In genomic region chr8:83135086-83135485, GRCm38 (mm10) we compare ENCODE assay signal across 15 mouse cellular contexts. TPM values are rescaled to one million over a fixed set of nuclear protein-coding genes. Genes with fewer than 3 reads are reported as not detected.
DNase-seq lines count a peak whose midpoint lies in the region; ATAC-seq lines count a peak whose summit lies in the region.
"Had no signal": no experiment of that assay in that cellular context is flagged by ENCODE, and none has a peak within 500 bp of the region (broad histone marks: within the 10 kb centered on the region; RNA-seq: fewer than 3 reads in every experiment).

No protein-coding gene starts in this region.

- no peak for DNase-seq in lung, postnatal 36 days
- peak; percentile 32 to 54 for DNase-seq in kidney, adult 8-10 months
- no peak for DNase-seq in urinary bladder, postnatal 4 days (ENCODE audit: low spot score in 2 of 2)
- no peak for DNase-seq in midbrain, embryonic 11.5 days (ENCODE audit: low spot score, missing footprints)
- DNase-seq: cerebellum, adult 11-12 months; lung, adult 2 months; retina, postnatal 1 day had no signal

- 37% methylated on average over 2 of the region's 2 CpGs for WGBS in heart, embryonic 13.5 days
- WGBS in heart, embryonic 12.5 days, result 46% methylated on average over 2 of the region's 2 CpGs
- 41% methylated on average over 2 of the region's 2 CpGs for WGBS in lung, embryonic 16.5 days
- WGBS in midbrain, embryonic 11.5 days, result 56% methylated on average over 2 of the region's 2 CpGs

- no peaks in the 10 kb centered on the region for H3K9me3 ChIP-seq in heart, embryonic 13.5 days
- H3K9me3 ChIP-seq in heart, embryonic 12.5 days (replicated peaks), result no peaks in the 10 kb centered on the region
- no peaks in the 10 kb centered on the region for H3K9me3 ChIP-seq in lung, embryonic 16.5 days (ENCODE audit: control insufficient read depth, low read length)
- no peaks in the 10 kb centered on the region for H3K9me3 ChIP-seq in midbrain, embryonic 11.5 days (ENCODE audit: control insufficient read depth, low read length)
- H3K9me3 ChIP-seq: G1E; limb, embryonic 12.5 days; midbrain, embryonic 15.5 days; neural tube, embryonic 12.5 days had no signal

- H3K9ac ChIP-seq in heart, embryonic 13.5 days, result no peak overlapping the region
- H3K9ac ChIP-seq in heart, embryonic 12.5 days, result no peak overlapping the region
- H3K9ac ChIP-seq in lung, embryonic 16.5 days (ENCODE audit: low read length), result no peak overlapping the region
- H3K9ac ChIP-seq in midbrain, embryonic 11.5 days (ENCODE audit: low read length), result no peak overlapping the region
- H3K9ac ChIP-seq: limb, embryonic 12.5 days; midbrain, embryonic 15.5 days; neural tube, embryonic 12.5 days had no signal

- H3K4me2 ChIP-seq in heart, embryonic 13.5 days, result no peak overlapping the region
- H3K4me2 ChIP-seq in heart, embryonic 12.5 days, result no peak overlapping the region
- H3K4me2 ChIP-seq in lung, embryonic 16.5 days (ENCODE audit: low read depth, low read length), result no peak overlapping the region
- no peak overlapping the region for H3K4me2 ChIP-seq in midbrain, embryonic 11.5 days
- H3K4me2 ChIP-seq: limb, embryonic 12.5 days; midbrain, embryonic 15.5 days; neural tube, embryonic 12.5 days had no signal

- peaks cover 21% of the 10 kb centered on the region for H3K4me1 ChIP-seq in heart, embryonic 13.5 days
- H3K4me1 ChIP-seq in heart, embryonic 12.5 days (replicated peaks), result peaks cover 11% of the 10 kb centered on the region
- H3K4me1 ChIP-seq in lung, embryonic 16.5 days (replicated peaks; ENCODE audit: control insufficient read depth, insufficient read depth, low read length), result peaks cover 12% of the 10 kb centered on the region
- no peaks in the 10 kb centered on the region for H3K4me1 ChIP-seq in midbrain, embryonic 11.5 days (ENCODE audit: control insufficient read depth, insufficient read depth, low read length)
- H3K4me1 ChIP-seq: limb, embryonic 12.5 days; midbrain, embryonic 15.5 days; neural tube, embryonic 12.5 days had no signal

- peak overlapping the region; percentile 40; the same call in 1 of the 2 replicates for H3K27ac ChIP-seq in heart, embryonic 13.5 days (replicated peaks)
- H3K27ac ChIP-seq in heart, embryonic 12.5 days (ENCODE audit: poor library complexity, severe bottlenecking), result no peak overlapping the region
- H3K27ac ChIP-seq in lung, embryonic 16.5 days (ENCODE audit: low read length), result peak overlapping the region; percentile 69
- H3K27ac ChIP-seq in midbrain, embryonic 11.5 days (ENCODE audit: low read depth, low read length), result no peak overlapping the region
- H3K27ac ChIP-seq: limb, embryonic 12.5 days; midbrain, embryonic 15.5 days; neural tube, embryonic 12.5 days had no signal

- ATAC-seq in heart, embryonic 13.5 days (ENCODE audit: extremely low read depth, insufficient number of reproducible peaks, low FRiP score, low TSS enrichment), result no peak
- no peak for ATAC-seq in heart, embryonic 12.5 days (ENCODE audit: insufficient number of reproducible peaks, low FRiP score)
- peak; percentile 45; the same call in 1 of the 2 replicates for ATAC-seq in lung, embryonic 16.5 days (ENCODE audit: low read depth)
- no peak for ATAC-seq in midbrain, embryonic 11.5 days (ENCODE audit: low FRiP score)
- ATAC-seq: intestine, postnatal 0 days; midbrain, embryonic 15.5 days had no signal

- 0 out of 2 replicates have a peak, but pooled peaks cover 2% of the 10 kb centered on the region for H3K27me3 ChIP-seq in heart, embryonic 13.5 days (replicated peaks)
- no peaks in the 10 kb centered on the region for H3K27me3 ChIP-seq in heart, embryonic 12.5 days (replicated peaks)
- no peaks in the 10 kb centered on the region for H3K27me3 ChIP-seq in lung, embryonic 16.5 days (ENCODE audit: control insufficient read depth, insufficient read depth, low read depth, low read length)
- H3K27me3 ChIP-seq in midbrain, embryonic 11.5 days (ENCODE audit: control insufficient read depth, insufficient read depth, low read length), result no peaks in the 10 kb centered on the region
- H3K27me3 ChIP-seq: limb, embryonic 12.5 days; midbrain, embryonic 15.5 days; neural tube, embryonic 12.5 days had no signal

- no peak overlapping the region for H3K4me3 ChIP-seq in heart, embryonic 13.5 days
- no peak overlapping the region for H3K4me3 ChIP-seq in heart, embryonic 12.5 days
- H3K4me3 ChIP-seq in lung, embryonic 16.5 days (ENCODE audit: low read length), result no peak overlapping the region
- no peak overlapping the region for H3K4me3 ChIP-seq in midbrain, embryonic 11.5 days (ENCODE audit: low read depth, low read length)
- H3K4me3 ChIP-seq: limb, embryonic 12.5 days; midbrain, embryonic 15.5 days; neural tube, embryonic 12.5 days had no signal

- no peaks in the 10 kb centered on the region for H3K36me3 ChIP-seq in heart, embryonic 13.5 days
- H3K36me3 ChIP-seq in heart, embryonic 12.5 days, result no peaks in the 10 kb centered on the region
- no peaks in the 10 kb centered on the region for H3K36me3 ChIP-seq in lung, embryonic 16.5 days (ENCODE audit: control insufficient read depth, insufficient read depth, low read length)
- H3K36me3 ChIP-seq in midbrain, embryonic 11.5 days (ENCODE audit: control insufficient read depth, insufficient read depth, low read length), result no peaks in the 10 kb centered on the region
- H3K36me3 ChIP-seq: G1E; limb, embryonic 12.5 days; midbrain, embryonic 15.5 days; neural tube, embryonic 12.5 days had no signal

RNA-seq across cellular contexts. Expression of gene Tbc1d9, which starts 30.1 kb away (rescaled TPM):
- polyA plus RNA-seq in heart, embryonic 13.5 days (2015; fragmentation: Nextera tagmentation; extraction: Ambion mirVana), result 0.79 and 0.96 TPM in 2 replicates
- 1.3 and 1.4 TPM in 2 replicates for polyA plus RNA-seq in heart, embryonic 12.5 days (2016; fragmentation: Nextera tagmentation; extraction: Ambion mirVana)
- polyA plus RNA-seq in lung, embryonic 16.5 days (2015; fragmentation: Nextera tagmentation; extraction: Ambion mirVana), result 1.4 TPM in 2 replicates
- 11.3 and 11.8 TPM in 2 replicates for polyA plus RNA-seq in midbrain, embryonic 11.5 days (2014; fragmentation: Nextera tagmentation; extraction: Ambion mirVana)
- polyA plus RNA-seq: G1E had no signal

RNA-seq across cellular contexts. Expression of gene Gm10645, which starts 30.9 kb away (rescaled TPM):
- polyA plus RNA-seq in heart, embryonic 13.5 days (2015; fragmentation: Nextera tagmentation; extraction: Ambion mirVana), result 0.64 and 0.80 TPM in 2 replicates
- polyA plus RNA-seq in heart, embryonic 12.5 days (2016; fragmentation: Nextera tagmentation; extraction: Ambion mirVana), result 0.64 and 1.1 TPM in 2 replicates
- polyA plus RNA-seq in lung, embryonic 16.5 days (2015; fragmentation: Nextera tagmentation; extraction: Ambion mirVana), result 0.23 and 0.89 TPM in 2 replicates
- polyA plus RNA-seq in midbrain, embryonic 11.5 days (2014; fragmentation: Nextera tagmentation; extraction: Ambion mirVana), result 5.8 and 6.6 TPM in 2 replicates
- polyA plus RNA-seq: G1E had no signal

Comparison
In these comparisons a context has a peak if more than half of its experiments do, and no peak if none do; other contexts are left out.
1. H3K27ac ChIP-seq: peak in heart, embryonic 13.5 days (single experiment) and lung, embryonic 16.5 days (single experiment); none in heart, embryonic 12.5 days (single experiment) and midbrain, embryonic 11.5 days (single experiment).
2. DNase-seq: peak in kidney, adult 8-10 months (2 of 2); none in lung, postnatal 36 days (single experiment), urinary bladder, postnatal 4 days (0 of 2) and midbrain, embryonic 11.5 days (single experiment).